Mouse (Mus musculus): ENCODE results near the gene Rapgefl1. TPM values are rescaled to one million over a fixed set of nuclear protein-coding genes. Genes with fewer than 3 reads are reported as not detected.

The Rapgefl1 gene
- polyA plus RNA-seq, 1 experiment from 2014 or later, result 11.6 TPM

DNA sequence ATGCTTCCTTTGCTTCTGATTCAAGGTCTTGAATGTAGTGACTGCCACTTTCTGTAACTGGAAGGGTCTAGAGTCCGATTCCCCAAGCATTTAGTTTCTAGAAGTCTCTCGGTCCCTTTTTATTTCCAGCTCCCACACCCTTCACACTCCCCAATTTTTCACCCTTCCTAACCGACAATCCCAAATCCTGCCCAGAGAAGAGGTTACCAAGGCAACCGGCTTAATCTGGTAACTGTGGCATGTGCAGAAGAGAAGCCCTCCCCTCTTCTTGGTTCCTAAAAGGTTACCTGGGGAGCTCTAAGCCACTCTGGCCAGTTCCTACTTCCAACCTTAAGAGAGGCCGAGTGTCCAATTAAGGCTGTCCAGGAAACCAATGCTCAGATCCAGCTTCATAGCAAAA, 1.3 kb upstream of the Rapgefl1 start:
- Histone ChIP-seq H3K4me1 (ENCODE audit: control insufficient read depth, insufficient read depth, low read depth, low read length) (peaks cover 25% of the 10 kb centered on the region), H3K4me3 (ENCODE audit: low read length) (no peak overlapping the region), H3K9me3 (ENCODE audit: control insufficient read depth, low read length) (no peaks in the 10 kb centered on the region), H3K4me2 (ENCODE audit: low read length) (no peak overlapping the region), H3K36me3 (ENCODE audit: control insufficient read depth, insufficient read depth, low read length) (peaks cover 23% of the 10 kb centered on the region), H3K27me3 (replicated peaks; ENCODE audit: control insufficient read depth, insufficient read depth, low read length) (no peaks in the 10 kb centered on the region), H3K9ac (ENCODE audit: low read depth, low read length) (no peak overlapping the region; the same call in 1 of the 2 replicates), H3K27ac (ENCODE audit: low read depth, low read length) (no peak overlapping the region)
- WGBS, result 40% methylated on average over 5 of the region's 5 CpGs
- ATAC-seq, result no peak

DNA sequence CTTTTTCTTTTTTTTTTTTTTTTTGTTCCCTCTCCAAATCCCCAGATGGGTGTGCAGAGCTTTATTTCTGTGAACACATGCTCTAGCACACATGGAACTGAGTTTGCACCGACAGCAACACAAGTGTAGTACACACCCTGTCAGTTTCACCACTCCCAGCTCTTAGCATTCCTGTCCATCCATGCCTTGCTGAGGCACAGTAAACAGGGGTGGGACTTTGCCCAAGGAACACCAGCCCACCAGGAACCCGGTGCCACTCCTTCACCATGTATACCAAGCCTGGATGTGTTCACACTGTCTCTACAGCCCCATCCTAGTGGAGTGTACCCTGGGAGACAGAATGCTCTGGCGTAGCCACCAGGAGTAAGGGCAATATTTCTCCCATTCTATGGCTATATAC, 860 bp upstream of the Rapgefl1 start:
- Histone ChIP-seq H3K4me1 (ENCODE audit: control insufficient read depth, insufficient read depth, low read depth, low read length) (peaks cover 25% of the 10 kb centered on the region), H3K36me3 (ENCODE audit: control insufficient read depth, insufficient read depth, low read length) (peaks cover 21% of the 10 kb centered on the region), H3K27ac (ENCODE audit: low read depth, low read length) (no peak overlapping the region), H3K4me3 (ENCODE audit: low read length) (no peak overlapping the region), H3K9ac (ENCODE audit: low read depth, low read length) (no peak overlapping the region), H3K27me3 (replicated peaks; ENCODE audit: control insufficient read depth, insufficient read depth, low read length) (no peaks in the 10 kb centered on the region), H3K9me3 (ENCODE audit: control insufficient read depth, low read length) (no peaks in the 10 kb centered on the region), H3K4me2 (ENCODE audit: low read length) (no peak overlapping the region)
- WGBS, result 71% methylated on average over 3 of the region's 3 CpGs
- ATAC-seq, result no peak

DNA sequence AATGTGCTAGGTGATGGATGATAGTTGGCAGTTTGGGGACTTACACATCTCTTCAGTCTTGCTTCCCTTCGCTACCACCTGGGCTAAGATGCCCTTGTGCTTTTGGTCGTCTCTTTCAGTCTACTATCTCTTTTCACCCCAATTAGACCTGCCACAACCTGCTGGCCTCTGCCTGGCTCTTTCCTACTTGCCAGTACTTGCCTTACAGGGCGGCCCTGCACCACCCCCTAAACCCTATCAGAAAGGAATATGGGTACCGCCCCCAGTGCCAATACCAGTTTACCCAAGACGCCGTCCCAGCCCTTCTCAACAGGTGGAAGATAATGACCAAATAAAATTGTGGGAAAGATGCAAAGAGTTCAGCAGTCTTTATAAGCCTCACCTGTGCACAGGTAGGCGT, 457 bp upstream of the Rapgefl1 start:
- H3K4me1 ChIP-seq (ENCODE audit: control insufficient read depth, insufficient read depth, low read depth, low read length), result peaks cover 25% of the 10 kb centered on the region
- no peaks in the 10 kb centered on the region for H3K9me3 ChIP-seq (ENCODE audit: control insufficient read depth, low read length)
- no peak overlapping the region; the same call in 1 of the 2 replicates for H3K9ac ChIP-seq (ENCODE audit: low read depth, low read length)
- H3K36me3 ChIP-seq (ENCODE audit: control insufficient read depth, insufficient read depth, low read length), result peaks cover 21% of the 10 kb centered on the region
- 32% methylated on average over 7 of the region's 7 CpGs for WGBS
- H3K27me3 ChIP-seq (replicated peaks; ENCODE audit: control insufficient read depth, insufficient read depth, low read length), result no peaks in the 10 kb centered on the region
- H3K27ac ChIP-seq (ENCODE audit: low read depth, low read length), result no peak overlapping the region
- H3K4me2 ChIP-seq (ENCODE audit: low read length), result peak overlapping the region; percentile 92
- ATAC-seq, result peak; percentile 21
- H3K4me3 ChIP-seq (ENCODE audit: low read length), result peak overlapping the region; percentile 75

DNA sequence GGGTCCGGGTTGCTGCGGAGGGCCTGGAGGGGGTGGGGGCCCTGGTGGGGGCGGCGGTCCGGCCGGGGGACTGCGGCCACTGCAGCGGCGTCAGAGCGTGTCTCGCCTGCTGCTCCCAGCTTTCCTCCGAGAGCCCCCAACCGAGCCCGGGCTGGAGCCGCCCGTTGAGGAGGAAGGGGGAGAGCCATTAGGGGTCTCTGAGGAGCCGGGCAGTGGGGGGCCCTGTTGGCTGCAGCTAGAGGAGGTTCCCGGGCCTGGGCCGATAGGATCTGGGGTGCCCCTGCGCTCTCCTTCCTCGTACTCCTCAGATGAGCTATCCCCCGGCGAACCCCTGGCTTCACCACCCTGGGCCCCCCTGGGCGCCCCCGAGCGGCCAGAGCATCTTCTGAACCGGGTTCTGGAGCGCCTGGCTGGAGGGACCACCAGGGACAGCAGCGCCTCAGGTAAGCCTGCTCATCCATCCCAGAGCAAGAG, 683 bp downstream of the Rapgefl1 start:
- under 1% methylated on average over 11 of the region's 29 CpGs for WGBS
- ATAC-seq, result peak; percentile 43

DNA sequence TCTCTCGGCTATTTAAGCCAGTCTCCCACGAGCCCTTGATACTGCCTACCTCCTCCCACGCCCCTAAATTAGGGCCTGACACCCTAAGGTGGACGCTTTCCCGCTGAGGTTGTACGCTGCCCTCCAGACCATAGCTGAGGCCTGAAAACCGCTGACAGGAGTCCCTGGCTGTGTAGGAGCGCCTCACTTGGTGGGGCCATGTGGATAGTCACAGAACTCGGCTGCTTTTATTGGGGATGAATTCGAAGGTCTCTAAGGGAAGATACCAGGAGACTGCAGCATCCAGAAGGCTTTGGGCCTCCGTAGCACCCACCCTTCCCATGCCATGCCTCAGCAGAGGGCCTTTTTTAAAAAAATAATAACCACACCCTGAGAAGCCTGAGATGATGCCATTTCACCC, 1.3 kb downstream of the Rapgefl1 start:
- 46% methylated on average over 11 of the region's 11 CpGs for WGBS
- H3K9me3 ChIP-seq (ENCODE audit: control insufficient read depth, low read length), result no peaks in the 10 kb centered on the region
- peak overlapping the region; percentile 95 for H3K9ac ChIP-seq (ENCODE audit: low read depth, low read length)
- H3K27ac ChIP-seq (ENCODE audit: low read depth, low read length), result no peak overlapping the region
- H3K4me3 ChIP-seq (ENCODE audit: low read length), result peak overlapping the region; percentile 75
- peaks cover 4% of the 10 kb centered on the region for H3K36me3 ChIP-seq (ENCODE audit: control insufficient read depth, insufficient read depth, low read length)
- H3K27me3 ChIP-seq (replicated peaks; ENCODE audit: control insufficient read depth, insufficient read depth, low read length), result no peaks in the 10 kb centered on the region
- peak; percentile 3; the same call in 1 of the 2 replicates for ATAC-seq
- H3K4me2 ChIP-seq (ENCODE audit: low read length), result peak overlapping the region; percentile 92
- H3K4me1 ChIP-seq (ENCODE audit: control insufficient read depth, insufficient read depth, low read depth, low read length), result peaks cover 25% of the 10 kb centered on the region

More for the DNA sequence above, 683 bp downstream of the Rapgefl1 start:
- peaks cover 10% of the 10 kb centered on the region for H3K36me3 ChIP-seq (ENCODE audit: control insufficient read depth, insufficient read depth, low read length)
- peak overlapping the region; percentile 95 for H3K9ac ChIP-seq (ENCODE audit: low read depth, low read length)
- peak overlapping the region; percentile 75 for H3K4me3 ChIP-seq (ENCODE audit: low read length)
- no peaks in the 10 kb centered on the region for H3K9me3 ChIP-seq (ENCODE audit: control insufficient read depth, low read length)
- peak overlapping the region; percentile 92 for H3K4me2 ChIP-seq (ENCODE audit: low read length)
- H3K27ac ChIP-seq (ENCODE audit: low read depth, low read length), result peak overlapping the region; percentile 84
- H3K27me3 ChIP-seq (replicated peaks; ENCODE audit: control insufficient read depth, insufficient read depth, low read length), result no peaks in the 10 kb centered on the region
- peaks cover 25% of the 10 kb centered on the region for H3K4me1 ChIP-seq (ENCODE audit: control insufficient read depth, insufficient read depth, low read depth, low read length)

DNA sequence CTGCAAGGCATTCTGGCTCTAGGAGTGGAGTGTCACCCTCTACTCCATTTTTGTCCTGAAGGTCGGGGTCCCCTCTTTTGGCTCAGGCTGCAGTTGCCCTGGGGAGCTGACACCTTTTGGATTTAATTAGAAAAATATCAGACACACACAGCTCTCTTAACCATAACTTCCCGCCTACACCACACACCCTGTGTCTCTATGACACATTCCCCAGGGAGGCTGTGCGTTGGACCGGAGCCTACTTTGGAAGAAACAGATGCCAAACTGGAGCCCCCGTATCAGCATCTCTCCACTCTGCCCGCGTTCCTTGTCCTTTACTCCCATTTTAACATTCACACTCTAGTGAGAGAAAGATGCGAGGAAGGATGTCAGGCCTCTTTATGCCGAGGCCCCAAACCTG, 1.9 kb downstream of the Rapgefl1 start:
- Histone ChIP-seq H3K4me2 (ENCODE audit: low read length) (peak overlapping the region; percentile 92), H3K4me3 (ENCODE audit: low read length) (peak overlapping the region; percentile 75), H3K9ac (ENCODE audit: low read depth, low read length) (peak overlapping the region; percentile 31), H3K27me3 (replicated peaks; ENCODE audit: control insufficient read depth, insufficient read depth, low read length) (no peaks in the 10 kb centered on the region), H3K27ac (ENCODE audit: low read depth, low read length) (no peak overlapping the region), H3K9me3 (ENCODE audit: control insufficient read depth, low read length) (no peaks in the 10 kb centered on the region), H3K4me1 (ENCODE audit: control insufficient read depth, insufficient read depth, low read depth, low read length) (peaks cover 25% of the 10 kb centered on the region), H3K36me3 (ENCODE audit: control insufficient read depth, insufficient read depth, low read length) (no peaks in the 10 kb centered on the region; the same call in 1 of the 2 replicates)
- ATAC-seq, result no peak
- 49% methylated on average over 9 of the region's 9 CpGs for WGBS

DNA sequence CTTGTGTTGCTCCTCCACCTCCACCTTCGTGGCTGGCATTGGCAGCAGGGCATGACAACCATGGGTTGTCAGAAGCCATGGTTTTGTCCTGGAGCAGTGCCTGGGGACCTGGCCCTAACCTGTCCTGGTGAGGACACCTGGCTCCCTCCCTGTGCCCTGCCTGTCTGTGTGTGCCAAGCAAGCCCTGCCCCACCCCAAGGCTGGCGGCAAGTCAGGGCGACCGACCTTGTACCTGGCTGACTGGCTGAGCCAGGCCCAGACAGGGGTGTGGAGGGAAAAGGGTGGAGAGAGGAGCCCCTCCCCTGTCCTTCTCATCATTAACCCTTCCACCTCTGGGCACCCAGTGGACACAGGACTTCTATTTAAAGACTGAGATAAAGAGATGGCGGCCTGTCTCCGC, 2.8 kb downstream of the Rapgefl1 start:
- 49% methylated on average over 6 of the region's 6 CpGs for WGBS
- Histone ChIP-seq H3K27ac (ENCODE audit: low read depth, low read length) (no peak overlapping the region), H3K36me3 (ENCODE audit: control insufficient read depth, insufficient read depth, low read length) (no peaks in the 10 kb centered on the region), H3K9me3 (ENCODE audit: control insufficient read depth, low read length) (no peaks in the 10 kb centered on the region), H3K4me3 (ENCODE audit: low read length) (no peak overlapping the region), H3K4me1 (ENCODE audit: control insufficient read depth, insufficient read depth, low read depth, low read length) (peaks cover 25% of the 10 kb centered on the region), H3K9ac (ENCODE audit: low read depth, low read length) (no peak overlapping the region), H3K4me2 (ENCODE audit: low read length) (no peak overlapping the region), H3K27me3 (replicated peaks; ENCODE audit: control insufficient read depth, insufficient read depth, low read length) (no peaks in the 10 kb centered on the region)
- ATAC-seq, result no peak

DNA sequence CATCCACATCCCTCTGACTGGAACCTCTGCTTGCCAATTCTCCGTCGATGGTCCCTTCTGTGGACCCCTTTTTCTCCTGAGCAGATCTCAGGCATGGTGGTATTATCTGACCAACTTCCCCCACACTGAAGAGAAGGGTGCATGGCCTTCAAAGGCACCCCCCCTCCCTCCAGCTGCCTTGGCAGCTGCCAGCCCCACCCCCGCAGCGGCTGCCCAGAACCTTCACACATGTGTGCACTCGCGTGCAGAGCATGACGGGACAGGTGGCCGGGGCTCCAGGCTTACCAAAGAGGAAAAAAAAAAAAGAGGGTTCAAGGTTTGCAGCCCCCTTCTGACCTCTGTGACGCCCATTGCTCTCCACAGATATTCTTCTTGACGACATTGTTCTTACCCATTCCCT, 3.3 kb downstream of the Rapgefl1 start:
- no peak for ATAC-seq
- no peak overlapping the region for H3K9ac ChIP-seq (ENCODE audit: low read depth, low read length)
- no peaks in the 10 kb centered on the region for H3K27me3 ChIP-seq (replicated peaks; ENCODE audit: control insufficient read depth, insufficient read depth, low read length)
- 59% methylated on average over 10 of the region's 10 CpGs for WGBS
- no peak overlapping the region for H3K27ac ChIP-seq (ENCODE audit: low read depth, low read length)
- H3K9me3 ChIP-seq (ENCODE audit: control insufficient read depth, low read length), result no peaks in the 10 kb centered on the region
- no peak overlapping the region for H3K4me2 ChIP-seq (ENCODE audit: low read length)
- H3K36me3 ChIP-seq (ENCODE audit: control insufficient read depth, insufficient read depth, low read length), result no peaks in the 10 kb centered on the region
- peaks cover 25% of the 10 kb centered on the region for H3K4me1 ChIP-seq (ENCODE audit: control insufficient read depth, insufficient read depth, low read depth, low read length)
- no peak overlapping the region for H3K4me3 ChIP-seq (ENCODE audit: low read length)

DNA sequence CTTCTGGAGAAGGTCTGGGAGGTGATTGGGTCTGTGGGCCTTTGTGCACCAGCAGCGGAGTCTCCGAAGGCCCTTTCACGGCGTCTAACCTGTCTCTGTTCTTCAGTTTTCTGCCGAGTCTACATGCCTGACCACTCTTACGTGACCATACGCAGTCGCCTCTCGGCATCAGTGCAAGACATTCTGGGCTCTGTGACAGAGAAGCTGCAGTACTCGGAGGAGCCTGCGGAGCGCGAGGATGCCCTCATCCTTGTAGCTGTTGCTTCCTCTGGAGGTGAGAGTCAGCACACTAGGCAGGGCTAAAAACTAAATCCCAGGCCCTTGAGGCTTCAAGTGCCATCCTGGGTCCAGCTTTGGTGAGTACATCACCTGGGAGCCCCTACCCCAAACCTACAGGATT, 9.4 kb downstream of the Rapgefl1 start:
- peaks cover 10% of the 10 kb centered on the region for H3K4me1 ChIP-seq (ENCODE audit: control insufficient read depth, insufficient read depth, low read depth, low read length)
- H3K4me2 ChIP-seq (ENCODE audit: low read length), result no peak overlapping the region
- peaks cover 5% of the 10 kb centered on the region; the same call in 1 of the 2 replicates for H3K36me3 ChIP-seq (ENCODE audit: control insufficient read depth, insufficient read depth, low read length)
- no peaks in the 10 kb centered on the region for H3K27me3 ChIP-seq (replicated peaks; ENCODE audit: control insufficient read depth, insufficient read depth, low read length)
- H3K9ac ChIP-seq (ENCODE audit: low read depth, low read length), result peak overlapping the region; percentile 31; the same call in 1 of the 2 replicates
- no peaks in the 10 kb centered on the region for H3K9me3 ChIP-seq (ENCODE audit: control insufficient read depth, low read length)
- no peak for ATAC-seq
- WGBS, result 56% methylated on average over 13 of the region's 13 CpGs
- H3K4me3 ChIP-seq (ENCODE audit: low read length), result no peak overlapping the region
- H3K27ac ChIP-seq (ENCODE audit: low read depth, low read length), result no peak overlapping the region
